Mouse (Mus musculus) left cerebral cortex, postnatal 14 days (tissue): Measurements from ENCODE around the gene Cfap126. TPM values are rescaled to one million over a fixed set of nuclear protein-coding genes. Genes with fewer than 3 reads are reported as not detected.
A peak's percentile ranks its signal among the peaks of the same experiment; 100 is the strongest.
"Not testable (repeated sequence)": the region's sequence is repeated elsewhere in the genome, so short reads cannot be mapped to it uniquely, and the experiment has no call there.

Experiments used
- DNase-seq, 2 experiments: peaks; one replicate each; pipeline ENCODE4 v3.0.0; 2021 to 2022; ENCODE audit warnings: low spot score in 2 of 2, mixed read lengths in 1 of 2
- intact Hi-C: fragments of 180-260 bp; cut with DNase I; formaldehyde crosslinking; loops from one replicate; pipeline ENCODE4 v1.15.1; 2025
- long read RNA-seq, 2 experiments: library from polyadenylated mRNA; stranded (forward); transcript quantifications; one replicate each; pipeline ENCODE4 v2.0.0; 2021
- total RNA-seq, 2 experiments: library from RNA; stranded (reverse); gene quantifications; 2 replicates each; pipeline ENCODE4 v1.2.3; 2021

Gene Cfap126
- total RNA-seq = under 1 TPM; 0.62 to 0.74 TPM
- long read RNA-seq, experiment 1, partial matches to known transcripts = 1 of 1 reads
- long read RNA-seq, experiment 1, other reads (novel, unspliced or antisense) = 0 of 1 reads
- long read RNA-seq, experiment 2 = 0 reads

GRCm38 (mm10) chr1:171113873-171114299 is at the start of gene Cfap126:
TSS of gene Cfap126 (plus strand) at chr1:171113918.
- DNase-seq = peak; percentile 34 to 37

GRCm38 (mm10) chr1:171064491-171065242 is 49.1 kb upstream of the Cfap126 start, which contains the start of gene Fcgr3:
TSS of gene Fcgr3 (minus strand) at chr1:171064935.
- intact Hi-C loops = not testable (repeated sequence)
- DNase-seq = peak; percentile 84

More at GRCm38 (mm10) chr1:171113873-171114299, at the start of gene Cfap126:
- intact Hi-C loops = loop anchor here (10.0 kb wide), 1 partner anchor 141 kb away; the partner anchor contains the start of genes Adamts4 and Ndufs2

DNA sequence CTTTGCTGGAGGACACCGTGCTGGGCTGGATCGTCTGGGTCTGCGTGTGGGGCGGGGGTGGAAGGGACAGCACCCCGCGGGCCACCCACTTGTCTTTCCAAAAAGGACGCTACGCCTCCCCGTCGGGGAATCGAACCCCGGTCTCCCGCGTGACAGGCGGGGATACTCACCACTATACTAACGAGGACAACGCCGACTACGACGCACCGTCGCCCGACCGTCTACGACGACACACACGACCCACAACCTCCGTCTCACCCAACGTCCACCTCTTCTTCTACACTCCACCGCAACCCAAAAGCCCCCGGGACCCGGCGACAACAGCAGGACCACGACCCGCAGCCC is 48.5 kb upstream of the Cfap126 start:
- intact Hi-C loops = not testable (repeated sequence)
- peak; percentile 45 to 71 for DNase-seq

GRCm38 (mm10) chr1:171065768-171066167 is 48.0 kb upstream of the Cfap126 start:
- peak; percentile 52 to 62 for DNase-seq
- intact Hi-C loops = not testable (repeated sequence)

- DNase-seq, intact Hi-C loops: not testable (repeated sequence)
These were observed 47.1 kb upstream of the Cfap126 start for GRCm38 (mm10) chr1:171066583-171066982.

DNA sequence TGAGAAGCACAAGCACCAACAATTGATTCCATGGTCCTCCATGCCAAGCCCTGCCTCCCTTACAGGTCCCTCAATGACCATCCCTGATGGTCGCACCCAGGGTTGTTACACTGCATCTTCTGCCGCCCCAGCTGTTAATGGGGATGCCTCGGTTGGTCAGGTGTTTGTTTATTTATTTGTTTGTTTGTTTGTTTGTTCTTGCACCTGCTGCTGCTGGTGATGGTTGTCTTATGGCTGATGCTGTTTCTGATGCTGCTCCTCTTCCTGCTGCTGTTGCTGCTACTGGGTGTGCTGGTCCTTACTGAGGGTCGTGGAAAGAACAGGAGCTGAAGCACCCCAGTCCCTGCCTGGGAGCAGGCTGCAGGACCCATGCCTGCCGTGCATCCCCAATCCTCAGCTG is 45.8 kb upstream of the Cfap126 start:
- DNase-seq, intact Hi-C loops: not testable (repeated sequence)

- DNase-seq = peak; percentile 29 to 59
- intact Hi-C loops = not testable (repeated sequence)
These were observed 44.2 kb upstream of the Cfap126 start for GRCm38 (mm10) chr1:171069508-171069907.

GRCm38 (mm10) chr1:171070879-171071278 is 42.8 kb upstream of the Cfap126 start:
- intact Hi-C loops, DNase-seq: not testable (repeated sequence)

GRCm38 (mm10) chr1:171071726-171072125 is 42.0 kb upstream of the Cfap126 start:
- intact Hi-C loops, DNase-seq: not testable (repeated sequence)

DNA sequence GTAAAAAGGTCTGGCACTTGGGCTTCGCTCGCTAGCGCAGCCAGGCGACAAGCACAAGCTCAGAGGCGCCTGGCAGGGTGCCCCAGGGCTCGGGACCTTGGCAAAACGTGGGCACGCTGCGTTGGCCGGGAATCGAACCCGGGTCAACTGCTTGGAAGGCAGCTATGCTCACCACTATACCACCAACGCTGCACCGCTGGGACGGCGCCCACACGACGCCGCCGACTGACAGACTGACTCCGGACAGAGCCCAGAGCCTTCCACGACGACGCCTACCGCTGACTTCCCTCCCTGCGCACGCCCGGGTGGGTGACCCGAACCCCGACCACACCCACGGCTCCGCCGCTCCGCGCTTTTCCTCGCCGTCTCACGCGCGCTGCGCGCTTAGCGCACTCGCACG is 41.5 kb upstream of the Cfap126 start:
- intact Hi-C loops, DNase-seq: not testable (repeated sequence)

- intact Hi-C loops = not testable (repeated sequence)
- DNase-seq = peak in 1 of 2 experiments; percentile 45
These were observed 39.4 kb upstream of the Cfap126 start for GRCm38 (mm10) chr1:171074283-171074682.

- intact Hi-C loops = not testable (repeated sequence)
These were observed 37.5 kb upstream of the Cfap126 start for GRCm38 (mm10) chr1:171076176-171076575.

DNA sequence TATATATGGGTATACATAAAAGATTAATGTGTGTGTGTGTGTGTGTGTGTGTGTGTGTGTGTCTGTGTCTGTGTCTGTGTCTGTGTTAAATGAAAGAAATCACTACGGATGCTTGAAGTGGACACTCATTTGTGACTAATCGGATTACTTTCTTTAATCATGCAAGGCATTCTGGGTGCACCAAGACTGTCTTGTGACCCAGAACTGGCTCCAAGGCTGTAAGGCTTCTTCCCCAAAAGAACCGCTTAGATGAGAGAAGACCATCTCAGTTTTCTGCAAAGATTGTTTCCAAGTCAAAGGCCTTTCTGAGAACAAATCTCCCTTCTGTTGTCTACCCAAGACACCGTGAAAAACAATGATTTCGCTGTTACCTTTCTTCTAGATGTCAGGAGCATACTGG is 36.5 kb upstream of the Cfap126 start:
- intact Hi-C loops, DNase-seq: not testable (repeated sequence)

More at GRCm38 (mm10) chr1:171076176-171076575, 37.5 kb upstream of the Cfap126 start:
- not testable (repeated sequence) for DNase-seq

- DNase-seq = peak in 1 of 2 experiments; percentile 28
- intact Hi-C loops = not testable (repeated sequence)
These were observed 35.8 kb upstream of the Cfap126 start for GRCm38 (mm10) chr1:171077955-171078354.

GRCm38 (mm10) chr1:171078419-171078818 is 35.3 kb upstream of the Cfap126 start:
- intact Hi-C loops, DNase-seq: not testable (repeated sequence)

DNA sequence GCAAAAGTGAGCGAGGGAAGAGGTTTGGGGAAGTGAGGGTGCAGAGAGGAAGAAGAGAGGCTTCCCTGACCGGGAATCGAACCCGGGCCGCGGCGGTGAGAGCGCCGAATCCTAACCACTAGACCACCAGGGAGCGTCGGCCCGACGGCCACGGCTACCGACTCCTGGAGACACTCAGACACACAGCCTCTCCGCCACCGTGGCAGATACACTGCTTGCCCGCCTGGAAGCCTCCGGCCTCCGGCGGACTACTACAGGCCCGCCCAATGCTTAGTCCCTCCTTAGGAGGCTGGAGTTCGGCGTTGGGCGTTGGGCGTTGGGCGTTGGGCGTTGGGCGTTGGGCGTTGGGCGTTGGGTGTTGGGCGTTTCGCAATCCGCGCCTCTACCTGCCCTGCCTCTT is 34.4 kb upstream of the Cfap126 start:
- intact Hi-C loops, DNase-seq: not testable (repeated sequence)

GRCm38 (mm10) chr1:171079825-171080224 is 33.9 kb upstream of the Cfap126 start:
- DNase-seq, intact Hi-C loops: not testable (repeated sequence)

DNA sequence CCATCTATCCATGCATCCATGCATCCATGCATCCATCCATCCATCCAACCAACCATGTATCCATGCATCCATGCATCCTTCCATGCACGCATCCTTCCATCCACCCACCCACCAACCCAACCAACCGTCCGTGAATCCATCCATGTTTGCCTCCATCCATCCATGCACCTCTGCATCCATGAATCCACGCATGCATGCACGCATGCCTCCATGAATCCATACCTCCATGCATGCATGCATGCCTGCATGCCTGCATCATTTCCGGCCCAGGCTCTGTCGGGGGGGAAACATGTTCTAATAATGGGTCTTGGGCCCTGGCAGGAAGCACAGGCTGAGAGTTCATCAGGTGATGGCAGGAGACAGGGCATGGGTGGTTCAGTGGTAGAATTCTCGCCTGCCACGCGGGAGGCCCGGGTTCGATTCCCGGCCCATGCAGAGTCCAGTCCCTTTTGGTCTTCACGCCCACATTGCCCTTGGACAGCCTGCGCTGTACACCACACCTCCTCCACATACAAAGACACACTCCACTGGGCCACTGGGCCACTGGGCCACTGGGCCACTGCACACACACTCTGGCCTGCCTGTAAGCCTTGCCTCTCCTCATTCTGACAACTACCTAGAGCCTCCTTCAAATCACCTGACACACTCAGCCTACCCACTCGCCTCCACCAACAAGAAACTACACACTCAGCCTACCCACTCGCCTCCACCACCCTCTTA is 32.0 kb upstream of the Cfap126 start:
- intact Hi-C loops, DNase-seq: not testable (repeated sequence)

GRCm38 (mm10) chr1:171085718-171086117 is 28.0 kb upstream of the Cfap126 start:
- intact Hi-C loops = no loop called here
- DNase-seq = no peak
